Mouse (Mus musculus): Measurements from ENCODE around the gene Atpaf1.

Atpaf1 gene

DNA sequence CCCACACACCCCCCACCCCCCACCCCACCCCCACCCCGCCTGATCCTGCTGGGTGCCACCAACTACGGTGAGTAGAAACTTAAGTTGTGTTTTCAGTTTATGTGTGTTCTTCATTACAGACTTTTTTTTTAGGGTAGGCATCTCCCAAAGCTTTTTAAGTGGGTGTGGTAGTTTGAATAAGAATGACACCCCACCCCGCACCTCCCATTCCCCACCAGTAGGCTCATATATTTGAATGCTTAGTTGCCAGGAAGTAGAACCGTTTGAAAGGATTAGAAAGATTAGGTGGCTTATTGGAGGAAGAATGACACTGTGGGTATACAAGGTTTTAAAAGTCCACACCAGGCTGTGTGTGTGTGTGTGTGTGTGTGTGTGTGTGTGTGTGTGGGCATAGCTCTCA, 27.7 kb downstream of the Atpaf1 start:
- DNase-seq (ENCODE audit: low spot score) = no peak

DNA sequence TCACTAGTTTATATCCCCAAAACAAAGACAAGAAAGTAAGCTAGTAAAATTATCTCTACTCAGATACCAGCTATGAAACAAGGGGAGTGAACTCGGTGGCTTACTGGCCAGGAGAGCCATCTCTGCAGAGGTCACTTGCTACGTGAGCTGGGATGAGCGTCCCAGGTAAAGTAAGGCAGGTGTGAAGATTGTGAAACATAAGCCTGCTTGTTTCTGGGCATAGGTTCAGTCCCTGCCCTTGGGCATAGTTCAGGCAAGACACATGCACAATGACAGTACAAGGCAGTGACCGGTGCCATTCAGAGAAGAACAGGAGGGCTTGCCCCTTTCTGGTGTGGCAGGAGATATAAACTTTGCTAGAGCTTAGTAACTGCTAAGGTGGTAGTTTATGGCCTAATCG, 31.0 kb downstream of the Atpaf1 start:
- no peak for DNase-seq (ENCODE audit: low spot score)

DNA sequence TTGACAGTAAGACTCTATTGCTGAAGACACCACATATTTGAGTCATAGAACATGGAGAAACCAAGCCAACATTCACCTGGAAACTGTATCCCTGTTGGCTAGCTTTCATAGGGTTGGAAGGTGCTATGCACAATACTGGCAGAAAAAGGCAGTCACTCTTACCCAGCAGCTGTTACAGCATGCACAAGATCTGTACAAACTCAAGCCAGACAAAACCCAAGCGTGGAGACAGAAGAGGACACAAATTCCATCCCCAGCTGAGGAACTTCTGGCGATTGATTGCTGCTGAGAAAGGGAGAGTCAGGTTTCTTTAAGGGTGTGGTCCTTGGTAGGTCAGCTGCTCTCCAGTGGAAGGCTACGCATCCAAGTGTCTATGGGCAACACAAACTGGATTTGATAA, 35.6 kb downstream of the Atpaf1 start:
- DNase-seq (ENCODE audit: low spot score) = no peak

DNA sequence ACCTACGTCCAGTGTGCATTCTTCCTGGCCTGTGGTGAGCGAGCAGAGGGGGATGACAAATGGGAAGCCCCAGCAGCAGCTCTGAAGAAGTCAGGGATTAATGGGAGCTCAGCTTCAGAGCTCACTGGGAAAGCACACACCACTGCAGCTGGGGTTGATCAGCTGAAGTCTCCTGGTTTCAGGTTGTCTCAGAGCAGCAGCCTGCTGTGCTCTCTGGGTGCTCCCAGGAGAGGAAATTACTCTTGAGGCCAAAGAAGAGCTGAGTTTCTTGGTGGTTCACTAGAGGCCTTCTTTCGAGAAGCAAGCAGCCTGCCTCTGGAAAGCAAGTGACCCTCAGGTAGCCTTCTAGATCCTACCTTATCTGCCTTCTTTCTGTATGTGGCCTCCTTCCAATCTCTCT, 36.3 kb downstream of the Atpaf1 start:
- no peak for DNase-seq (ENCODE audit: low spot score)

DNA sequence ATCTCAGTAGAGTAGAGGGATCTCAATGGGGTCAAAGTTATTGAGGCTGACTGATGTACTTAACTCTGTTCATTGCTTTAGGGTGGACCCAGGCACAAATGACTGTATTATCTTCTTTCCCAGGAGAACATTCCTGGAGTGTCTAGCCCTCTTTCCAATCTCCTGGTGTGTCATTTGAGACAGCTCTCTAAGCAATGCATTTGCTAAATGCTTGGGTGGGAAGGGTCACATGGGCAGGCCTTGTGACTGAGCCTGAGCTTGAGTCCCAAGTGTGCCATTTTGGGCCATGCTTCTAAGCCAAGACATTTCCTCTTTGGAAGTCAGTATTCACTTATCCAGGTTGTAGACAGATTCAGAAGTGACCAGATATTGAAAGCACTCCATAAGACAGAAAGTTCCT, 36.8 kb downstream of the Atpaf1 start:
- no peak for DNase-seq (ENCODE audit: low spot score)

DNA sequence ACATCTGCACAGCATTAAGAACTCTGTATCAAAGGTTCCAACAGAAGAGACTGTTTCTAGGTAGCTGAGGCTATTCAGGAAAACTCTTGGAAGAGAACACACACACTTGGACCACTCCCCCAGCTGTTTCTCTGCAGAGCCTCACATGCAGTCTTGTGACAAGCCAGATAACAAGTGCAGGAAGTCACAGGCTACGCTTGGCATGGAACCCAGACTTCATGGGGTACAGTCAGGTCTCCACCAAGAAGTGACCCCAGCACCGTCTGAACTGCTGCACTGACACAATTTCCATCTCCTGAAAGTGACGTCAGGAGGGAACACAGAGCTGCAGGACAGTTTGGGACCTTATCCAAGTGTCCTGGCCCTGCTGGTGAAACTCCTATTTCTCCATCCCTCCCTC, 37.3 kb downstream of the Atpaf1 start:
- no peak for DNase-seq (ENCODE audit: low spot score)

DNA sequence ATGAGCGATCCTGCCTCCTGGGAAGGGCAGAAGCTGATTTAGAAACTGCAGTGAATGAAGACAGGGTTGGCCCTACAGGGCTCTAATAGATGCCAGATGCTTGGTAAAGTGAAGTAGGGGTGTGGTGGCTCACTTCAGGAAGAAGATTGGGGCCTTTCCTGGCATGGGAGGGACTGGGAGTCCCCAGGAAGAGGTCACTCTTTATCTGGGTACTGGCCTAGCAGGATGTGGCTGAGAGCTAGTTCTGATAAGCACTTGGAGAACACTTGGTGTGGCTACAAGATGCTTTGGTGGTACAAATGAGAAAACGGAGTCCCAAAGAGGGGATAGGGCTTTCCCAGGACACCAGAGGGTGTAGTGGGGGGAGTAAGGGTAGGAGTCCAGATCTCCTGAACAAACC, 39.6 kb downstream of the Atpaf1 start:
- DNase-seq (ENCODE audit: low spot score) = no peak

DNA sequence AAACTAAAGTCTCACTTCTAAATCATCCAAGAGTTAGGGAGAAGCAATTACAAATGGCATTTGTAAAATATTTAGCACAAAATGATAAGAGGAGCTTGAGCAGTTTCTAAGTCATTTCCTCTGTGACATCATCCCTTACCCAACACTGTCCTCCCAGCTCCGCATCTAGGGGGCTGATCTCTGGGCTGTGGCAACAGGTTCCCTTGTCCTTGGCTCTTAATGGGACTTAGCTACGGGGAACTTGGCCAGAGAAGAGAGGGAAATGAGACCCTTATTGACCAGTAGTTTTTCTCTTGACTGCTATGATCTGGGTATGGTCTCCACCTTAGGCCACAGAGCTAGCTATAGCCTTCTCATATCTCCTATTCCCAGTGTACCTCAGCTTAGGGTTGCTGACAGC, 40.7 kb downstream of the Atpaf1 start:
- DNase-seq (ENCODE audit: low spot score) = no peak

DNA sequence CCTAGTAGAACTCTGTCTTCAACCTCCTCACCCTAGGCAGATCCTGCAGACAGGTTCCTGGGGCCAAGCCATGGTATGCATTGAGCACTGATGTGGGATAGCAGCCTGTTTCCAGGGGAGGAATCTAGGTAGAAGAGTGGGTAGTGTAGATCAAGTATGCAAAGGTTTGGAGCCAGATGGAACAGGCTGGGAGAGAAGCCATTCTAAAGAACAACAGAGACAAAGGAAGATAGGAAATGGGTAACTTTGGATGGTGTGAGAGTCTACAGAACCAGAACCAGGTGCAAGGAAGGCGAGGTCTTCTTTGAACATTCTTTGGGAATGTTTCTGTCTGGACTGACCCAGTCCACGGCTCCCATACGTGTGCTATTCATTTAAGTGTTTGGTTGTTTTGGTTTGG, 42.5 kb downstream of the Atpaf1 start:
- DNase-seq (ENCODE audit: low spot score) = no peak

DNA sequence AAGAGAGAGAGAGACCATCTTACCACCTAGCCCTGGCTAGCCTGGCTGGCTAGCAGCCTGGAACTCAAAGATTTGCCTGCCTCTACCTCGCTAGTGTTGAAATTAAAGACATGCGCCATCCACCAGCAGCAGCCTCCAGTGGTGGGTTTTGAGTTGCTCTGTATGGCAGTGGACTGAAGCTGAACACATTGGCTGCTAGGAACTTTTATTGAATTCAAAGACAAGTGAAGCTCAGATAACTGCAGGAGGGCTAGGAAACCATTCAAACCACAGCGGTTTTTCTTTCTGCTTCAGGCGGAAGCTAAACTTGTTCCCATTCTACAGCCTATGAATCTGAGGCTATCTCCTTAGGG, 42.9 kb downstream of the Atpaf1 start:
- DNase-seq (ENCODE audit: low spot score) = no peak

DNA sequence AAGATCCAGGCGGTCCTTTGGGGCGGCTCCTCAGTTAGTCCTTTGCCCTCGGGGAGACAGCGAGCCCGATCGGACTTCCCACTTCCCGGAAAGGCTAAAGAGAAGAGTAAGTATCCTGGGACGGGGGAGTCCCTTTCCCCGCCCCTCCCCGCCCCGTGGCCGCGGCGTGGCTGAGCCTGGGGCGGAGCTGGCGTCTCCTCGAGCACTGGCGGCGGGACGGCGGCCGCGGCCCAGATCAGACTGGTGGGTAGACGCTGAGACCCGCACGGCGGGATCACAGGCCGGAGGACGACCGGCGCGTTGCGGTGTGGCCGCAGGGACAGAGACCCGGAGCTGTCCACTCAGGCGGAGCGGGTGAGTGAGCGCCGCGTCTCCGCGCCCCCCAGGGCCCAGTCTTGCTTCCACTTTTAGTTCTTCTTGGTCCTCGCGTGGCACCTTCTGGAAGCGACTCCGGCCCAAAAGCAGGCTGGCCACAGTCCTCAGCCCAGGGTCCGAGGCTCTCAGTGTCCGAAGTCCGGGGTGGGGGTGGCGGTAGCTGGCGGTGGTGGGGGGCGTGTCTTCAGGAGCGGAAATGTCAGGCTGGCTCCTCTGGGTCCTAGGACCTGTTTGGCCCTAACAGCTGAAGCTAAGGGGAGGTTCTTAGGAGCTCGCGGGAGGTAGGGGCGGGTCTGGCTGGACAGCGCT, 43.4 kb downstream of the Atpaf1 start, which contains the start of gene Mob3c:
Gene Mob3c (plus strand): TSS at position 205 of the 684 bp plus-strand sequence.
- DNase-seq (ENCODE audit: low spot score) = no peak

DNA sequence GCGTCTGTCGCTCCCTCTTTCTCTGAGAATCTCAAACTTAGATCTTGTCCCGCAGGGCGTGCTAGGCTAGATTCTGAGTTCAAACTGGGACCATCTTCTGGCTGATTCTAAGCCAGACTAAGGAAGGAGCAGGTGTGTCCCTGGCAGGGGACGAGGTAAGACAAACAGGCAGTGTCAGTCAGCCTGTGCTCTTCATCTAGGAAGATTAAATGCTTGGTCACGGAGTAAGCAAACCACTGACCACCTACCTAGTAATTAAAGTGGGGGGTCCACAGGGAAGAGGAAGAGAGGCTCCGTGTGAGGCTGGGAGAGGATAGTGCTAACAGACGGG, 43.9 kb downstream of the Atpaf1 start:
- DNase-seq (ENCODE audit: low spot score) = no peak

DNA sequence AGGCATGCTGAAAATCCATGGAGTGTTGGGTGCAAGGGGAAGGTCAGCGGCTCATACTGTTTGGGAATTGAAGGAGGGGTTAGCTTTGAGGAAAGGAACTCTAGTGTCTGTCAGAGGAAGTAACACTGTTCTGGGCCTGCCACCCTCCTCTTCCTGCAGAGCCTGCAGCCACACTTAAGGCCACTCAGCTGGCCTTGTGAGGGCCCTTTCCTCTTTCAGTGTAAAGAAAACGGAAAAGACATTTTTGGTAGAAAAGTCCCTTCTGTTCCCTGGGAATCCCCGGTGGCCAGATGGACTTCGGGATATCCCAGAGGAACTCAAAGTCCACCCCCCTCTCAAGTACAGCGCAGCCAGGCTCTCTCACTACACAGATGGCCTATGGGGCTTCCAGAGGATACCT, 45.9 kb downstream of the Atpaf1 start:
- no peak for DNase-seq (ENCODE audit: low spot score)

DNA sequence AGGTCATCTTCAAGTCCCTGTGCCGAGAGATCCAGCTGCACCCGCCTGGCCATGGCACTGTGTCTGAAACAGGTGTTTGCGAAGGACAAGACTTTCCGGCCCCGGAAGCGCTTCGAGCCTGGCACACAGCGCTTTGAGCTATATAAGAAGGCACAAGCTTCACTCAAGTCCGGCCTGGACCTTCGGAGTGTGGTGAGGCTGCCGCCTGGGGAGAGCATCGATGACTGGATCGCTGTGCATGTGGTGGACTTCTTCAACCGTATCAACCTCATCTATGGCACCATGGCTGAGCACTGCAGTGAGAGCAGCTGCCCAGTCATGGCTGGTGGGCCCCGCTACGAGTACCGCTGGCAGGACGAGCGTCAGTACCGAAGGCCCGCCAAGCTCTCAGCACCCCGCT, 46.6 kb downstream of the Atpaf1 start:
- DNase-seq (ENCODE audit: low spot score) = no peak

DNA sequence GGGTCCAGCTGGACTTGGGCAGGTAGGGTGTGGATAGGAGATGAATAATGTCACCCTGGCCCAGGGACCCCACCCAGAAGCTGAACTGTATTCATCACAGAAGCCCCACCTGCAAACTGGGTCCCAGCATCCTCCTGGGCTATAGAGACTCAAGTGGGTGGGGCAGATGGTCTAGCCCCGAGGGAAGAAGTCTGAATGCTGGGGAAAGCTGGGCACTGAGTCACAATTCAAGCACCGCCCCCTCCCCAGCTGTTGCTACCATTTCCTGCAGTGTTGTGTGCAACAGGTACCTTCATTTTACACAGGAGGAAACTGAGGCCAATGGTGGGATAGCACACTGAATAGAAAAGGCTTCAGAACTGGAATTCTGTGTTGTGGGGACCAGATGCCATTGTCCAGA, 47.4 kb downstream of the Atpaf1 start:
- no peak for DNase-seq (ENCODE audit: low spot score)

DNA sequence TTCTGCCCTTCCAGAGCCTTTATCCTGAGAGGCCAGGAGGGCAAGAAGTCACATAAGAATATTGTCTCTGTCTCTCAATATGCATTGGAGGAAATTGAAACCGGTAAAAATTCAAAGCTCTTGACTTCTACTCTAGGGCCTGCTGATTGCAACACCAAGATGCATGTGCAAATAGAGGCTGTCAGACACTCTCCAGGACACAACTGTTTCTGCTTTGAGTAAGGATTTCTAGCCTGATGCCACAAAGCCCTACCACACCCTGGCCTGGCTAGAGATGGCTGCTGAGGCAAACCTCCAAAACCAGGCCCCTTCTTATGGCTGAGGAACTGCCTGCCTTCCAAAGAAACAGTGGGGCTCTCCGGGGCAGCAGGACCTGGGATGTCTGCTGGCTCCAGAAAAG, 51.0 kb downstream of the Atpaf1 start:
- DNase-seq (ENCODE audit: low spot score) = no peak

DNA sequence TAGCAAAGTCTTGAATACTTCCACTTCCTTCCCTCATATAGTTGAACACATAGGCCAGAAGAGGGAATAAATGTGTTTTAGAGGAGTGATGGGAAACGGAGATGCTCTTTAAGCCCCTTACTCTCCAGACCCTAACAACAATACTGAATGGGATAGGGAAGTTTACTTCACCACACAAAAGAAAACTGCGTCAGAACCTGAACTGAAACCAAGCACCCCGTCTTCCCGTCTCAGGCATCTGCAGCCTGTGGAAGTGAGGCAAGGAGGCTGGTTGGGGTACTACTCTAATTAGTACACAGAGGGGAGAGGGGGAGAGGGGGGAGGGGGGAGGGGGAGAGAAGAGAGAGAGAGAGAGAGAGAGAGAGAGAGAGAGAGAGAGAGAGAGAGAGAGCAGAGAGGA, 53.6 kb downstream of the Atpaf1 start:
- no peak for DNase-seq (ENCODE audit: low spot score)

DNA sequence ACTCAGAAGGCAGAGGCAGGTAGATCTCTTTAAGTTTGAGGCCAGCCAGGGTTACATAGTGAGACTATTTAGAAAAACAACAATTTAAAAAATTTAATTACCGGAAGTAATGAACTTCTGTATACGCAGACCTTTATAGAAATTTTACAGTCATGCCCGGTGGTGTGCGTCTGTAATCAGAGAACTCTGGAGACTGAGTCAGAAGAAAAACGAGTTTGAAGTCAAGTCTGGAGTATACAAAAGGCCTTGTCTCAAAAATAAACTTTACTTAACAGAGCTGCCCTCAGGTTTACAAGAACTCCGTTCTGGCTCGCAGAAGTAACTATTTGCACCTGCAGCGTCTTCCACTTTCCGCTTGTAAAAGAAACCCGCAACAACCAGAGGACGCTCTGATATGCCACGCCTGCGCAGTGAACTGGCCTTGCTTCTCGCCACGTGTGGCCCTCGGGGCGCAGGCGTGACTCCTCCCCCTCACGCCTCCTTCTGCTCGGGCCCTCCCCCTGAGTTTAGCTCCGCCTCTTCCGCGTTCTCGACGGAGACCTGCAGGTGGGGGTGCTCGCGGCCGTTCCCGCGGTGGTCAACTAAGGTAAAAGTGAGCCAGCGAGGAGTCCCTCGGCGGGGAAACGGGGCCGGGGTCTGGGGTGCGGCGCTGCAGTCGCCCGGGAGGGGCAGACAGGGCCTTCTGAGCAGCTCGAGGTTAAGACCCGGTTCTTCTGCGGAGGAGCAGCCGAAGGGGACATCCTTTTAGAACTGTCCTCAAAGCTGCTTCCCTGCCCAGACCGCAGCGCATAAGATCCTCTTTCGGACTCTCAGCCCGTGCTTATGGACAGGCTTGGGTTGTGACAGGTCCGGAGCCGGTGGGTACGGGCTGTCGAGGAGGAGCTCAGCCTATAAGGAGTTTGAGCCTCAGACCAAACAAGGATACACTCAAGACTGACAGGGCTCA, 54.4 kb downstream of the Atpaf1 start, which contains the start of gene Mknk1:
Gene Mknk1 (plus strand): TSS at position 503 of the 946 bp plus-strand sequence.
- peak; percentile 89 for DNase-seq (ENCODE audit: low spot score)

DNA sequence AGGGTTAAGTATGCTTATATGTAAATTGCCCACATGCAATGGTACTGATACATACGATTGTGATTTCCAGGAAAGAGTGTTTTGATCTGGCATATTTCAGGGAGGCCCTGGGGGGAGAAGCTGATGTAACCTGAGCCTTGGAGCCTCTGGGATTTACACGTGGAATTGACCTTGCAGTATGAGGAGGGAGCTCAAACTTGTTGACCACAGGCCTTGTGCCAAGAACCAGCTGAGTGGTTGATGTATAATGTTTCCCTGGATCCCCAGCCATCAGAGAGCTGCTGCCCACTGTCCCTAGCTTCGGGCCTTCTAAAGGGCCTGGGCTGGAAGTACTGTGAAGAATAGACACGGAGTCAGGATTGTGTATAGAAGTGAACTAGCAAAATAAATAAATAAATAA, 55.3 kb downstream of the Atpaf1 start:
- DNase-seq (ENCODE audit: low spot score) = no peak

DNA sequence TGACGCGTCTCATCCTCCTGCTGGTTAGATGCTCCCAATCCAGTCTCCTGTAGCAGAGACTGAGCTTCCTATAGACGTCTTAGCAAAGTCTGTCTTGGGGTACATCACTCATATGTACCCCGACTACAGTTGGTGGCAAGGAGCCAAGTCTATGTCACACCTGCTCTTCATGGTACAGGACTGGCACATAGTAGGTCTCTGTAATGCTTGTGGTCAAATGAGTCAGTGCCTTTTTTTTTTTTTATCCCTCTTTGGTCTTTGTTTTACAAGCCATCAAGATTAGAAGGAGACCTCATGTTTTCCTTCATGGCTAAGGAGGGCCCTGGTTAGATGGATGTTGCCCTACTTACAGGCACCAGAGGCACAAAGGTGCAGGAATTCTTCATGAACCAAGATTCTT, 56.2 kb downstream of the Atpaf1 start:
- no peak for DNase-seq (ENCODE audit: low spot score)

DNA sequence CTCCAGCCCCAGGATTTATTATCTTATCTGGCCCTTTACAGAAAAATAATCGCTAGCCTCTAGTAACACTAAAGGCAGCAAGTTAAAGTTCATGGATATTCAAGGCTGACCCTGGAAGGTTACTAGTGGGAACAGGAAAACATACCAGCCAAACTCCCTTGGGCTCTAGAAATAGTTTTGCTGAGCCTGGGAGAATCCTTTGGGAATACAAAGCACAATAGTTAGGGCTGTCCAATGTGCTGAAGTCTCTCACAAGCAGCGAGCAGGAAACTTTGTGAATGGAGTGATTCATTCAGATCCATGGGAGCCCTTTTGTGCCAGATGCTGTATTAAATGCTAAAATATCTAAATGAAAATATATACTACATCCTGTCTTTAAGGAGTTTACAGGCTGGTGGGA, 62.0 kb downstream of the Atpaf1 start:
- DNase-seq (ENCODE audit: low spot score) = no peak

DNA sequence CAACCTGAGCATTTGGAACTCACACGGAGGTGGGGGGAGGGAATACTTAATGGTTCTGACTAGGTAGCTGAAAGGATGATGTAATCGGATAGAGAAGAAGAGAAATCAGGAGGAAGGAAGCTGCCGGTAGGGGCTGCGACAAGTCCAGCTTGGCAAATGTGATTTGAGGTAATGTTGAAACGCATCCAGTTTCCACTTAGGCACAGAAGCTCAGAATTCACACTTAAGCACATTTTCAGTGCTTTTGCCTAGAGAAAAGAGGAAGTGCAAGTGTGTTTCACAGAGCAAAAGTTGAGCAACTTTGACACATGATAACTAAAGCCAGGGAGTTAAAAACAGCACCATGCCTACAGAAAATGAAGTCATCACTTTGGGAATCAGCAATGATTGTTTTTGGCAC, 62.8 kb downstream of the Atpaf1 start:
- no peak for DNase-seq (ENCODE audit: low spot score)

DNA sequence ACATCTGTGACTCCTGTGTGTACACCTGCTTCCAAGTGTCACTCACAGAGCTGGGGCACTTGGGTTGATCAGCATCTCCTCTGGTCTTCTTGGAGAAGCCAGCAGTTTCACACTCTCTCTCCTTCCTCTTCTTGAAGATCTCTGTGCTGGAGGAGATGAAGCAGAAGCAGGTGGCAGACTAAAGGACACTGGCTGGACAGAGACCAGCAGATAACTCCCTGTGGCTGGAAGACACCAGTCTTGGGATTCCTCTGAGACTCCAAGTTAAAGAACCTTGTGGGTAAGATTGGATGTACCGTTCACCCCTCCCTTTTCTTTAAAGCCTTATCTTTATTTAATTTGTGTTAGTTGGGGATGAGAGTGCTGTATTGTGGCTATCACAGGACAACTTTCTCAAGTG, 63.5 kb downstream of the Atpaf1 start:
- no peak for DNase-seq (ENCODE audit: low spot score)
